Mouse (Mus musculus): ENCODE results near the gene Mtor.

Mtor gene

GRCm38 (mm10) chr4:148600316-148600715, 151.9 kb downstream of the Mtor start:
- DNase-seq = no peak

DNA sequence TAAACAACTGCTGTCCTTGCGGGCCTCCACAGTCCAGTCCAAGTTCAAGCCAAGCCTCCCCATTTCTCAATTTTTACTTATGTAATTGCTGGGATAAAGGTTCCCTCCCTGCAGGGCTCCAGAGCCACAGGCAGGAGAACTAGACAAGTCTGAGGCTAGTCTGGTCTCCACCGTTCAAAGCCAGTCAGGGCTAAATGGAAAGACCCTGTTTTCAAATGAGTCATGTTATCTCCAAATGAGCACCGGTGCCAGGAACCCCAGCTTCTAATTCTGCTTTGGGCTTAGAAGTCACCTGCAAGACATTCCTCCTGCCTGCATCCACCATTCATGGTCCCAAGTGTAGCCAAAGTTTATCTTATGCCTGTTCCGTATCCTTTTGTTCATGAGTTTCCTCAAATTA, 153.5 kb downstream of the Mtor start:
- no peak for DNase-seq

- no peak for DNase-seq
These were observed 154.1 kb downstream of the Mtor start, which contains the start of gene Masp2 for GRCm38 (mm10) chr4:148602357-148603120. Masp2 (plus strand) TSS chr4:148602554.

- no peak for DNase-seq
These were observed 155.1 kb downstream of the Mtor start for GRCm38 (mm10) chr4:148603376-148604139.

GRCm38 (mm10) chr4:148604141-148604540, 155.7 kb downstream of the Mtor start:
- DNase-seq = peak; percentile 69

DNA sequence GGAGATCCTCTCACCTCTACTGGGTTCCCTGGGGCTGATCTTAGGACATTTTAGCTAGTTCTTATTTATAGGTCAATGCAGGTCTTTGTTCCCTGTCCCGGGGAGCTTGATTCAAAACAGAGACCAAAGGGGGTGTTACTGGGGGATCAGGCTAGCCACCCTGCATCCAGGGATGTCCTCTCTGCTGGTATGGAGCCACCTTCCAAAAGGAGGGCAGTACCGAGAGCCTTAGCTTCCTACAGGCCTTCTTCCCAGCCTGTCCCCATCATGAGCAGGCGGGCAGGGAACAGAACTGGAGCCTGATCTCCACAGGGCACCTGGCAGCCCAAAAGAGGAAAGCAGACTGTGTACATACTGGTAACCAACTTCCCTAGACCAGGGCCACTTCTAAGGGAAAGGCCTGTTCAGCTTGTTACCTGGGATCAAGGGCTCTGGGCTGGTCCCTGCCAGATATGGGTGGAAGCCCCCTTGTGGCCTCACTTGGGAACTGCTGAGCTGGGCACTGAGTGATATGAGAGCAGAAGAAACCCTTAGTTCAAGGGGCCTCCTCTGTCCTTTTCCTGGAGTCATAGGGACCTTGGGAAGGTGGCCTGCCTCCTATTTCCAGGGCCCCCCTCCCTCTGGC, 156.2 kb downstream of the Mtor start:
- peak; percentile 38 for DNase-seq

All from right cerebral cortex, postnatal 25 days (tissue).